Mouse (Mus musculus) retina, postnatal 7 days (tissue): ENCODE data around the gene Hsd17b2.
"Not testable (repeated sequence)": the region's sequence is repeated elsewhere in the genome, so short reads cannot be mapped to it uniquely, and the experiment has no call there.

Experiments
- DNase-seq: peaks from one replicate; pipeline ENCODE4 v3.0.0-alpha.2; 2012; ENCODE audit warnings: low read depth, low spot score

Hsd17b2 gene

DNA sequence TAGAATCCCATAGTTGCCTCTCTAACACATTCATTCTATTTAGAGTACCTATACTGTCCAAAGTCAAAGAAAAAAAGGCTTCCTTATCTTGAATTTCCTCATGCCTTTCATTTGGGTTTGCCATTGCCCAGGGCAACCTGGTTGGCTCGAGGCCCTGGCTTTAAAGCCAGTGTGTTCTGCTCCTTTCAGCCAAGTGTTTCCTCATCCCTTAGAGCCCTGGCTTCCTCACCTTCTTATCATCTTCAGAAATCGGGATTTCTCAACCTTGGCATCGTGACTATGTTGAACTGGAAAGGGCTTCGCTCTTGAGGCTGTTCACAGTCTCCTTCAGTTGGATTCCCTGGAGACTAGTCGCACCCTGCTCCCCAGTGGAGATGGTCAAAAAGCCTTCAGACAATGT is 12.9 kb downstream of the Hsd17b2 start:
- DNase-seq = no peak

DNA sequence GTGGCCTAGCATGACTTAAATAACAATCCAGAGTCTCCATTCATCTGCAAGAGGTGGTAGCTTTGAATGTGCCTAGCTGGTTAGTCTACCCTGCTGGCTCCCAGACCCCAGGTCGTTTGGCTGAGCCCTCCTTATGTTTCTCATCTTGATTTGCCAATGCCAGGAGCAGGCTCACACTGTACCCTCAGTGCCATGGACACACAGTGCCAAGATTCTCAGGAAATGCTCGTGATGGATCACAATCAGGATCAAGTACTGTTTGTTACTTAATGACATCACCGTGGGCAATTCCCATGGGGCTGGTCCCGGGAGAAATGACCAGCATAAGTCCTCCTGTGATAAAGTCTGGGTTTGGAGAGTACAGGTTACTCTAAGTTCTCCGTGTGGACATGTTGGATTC is 14.2 kb downstream of the Hsd17b2 start:
- no peak for DNase-seq

DNA sequence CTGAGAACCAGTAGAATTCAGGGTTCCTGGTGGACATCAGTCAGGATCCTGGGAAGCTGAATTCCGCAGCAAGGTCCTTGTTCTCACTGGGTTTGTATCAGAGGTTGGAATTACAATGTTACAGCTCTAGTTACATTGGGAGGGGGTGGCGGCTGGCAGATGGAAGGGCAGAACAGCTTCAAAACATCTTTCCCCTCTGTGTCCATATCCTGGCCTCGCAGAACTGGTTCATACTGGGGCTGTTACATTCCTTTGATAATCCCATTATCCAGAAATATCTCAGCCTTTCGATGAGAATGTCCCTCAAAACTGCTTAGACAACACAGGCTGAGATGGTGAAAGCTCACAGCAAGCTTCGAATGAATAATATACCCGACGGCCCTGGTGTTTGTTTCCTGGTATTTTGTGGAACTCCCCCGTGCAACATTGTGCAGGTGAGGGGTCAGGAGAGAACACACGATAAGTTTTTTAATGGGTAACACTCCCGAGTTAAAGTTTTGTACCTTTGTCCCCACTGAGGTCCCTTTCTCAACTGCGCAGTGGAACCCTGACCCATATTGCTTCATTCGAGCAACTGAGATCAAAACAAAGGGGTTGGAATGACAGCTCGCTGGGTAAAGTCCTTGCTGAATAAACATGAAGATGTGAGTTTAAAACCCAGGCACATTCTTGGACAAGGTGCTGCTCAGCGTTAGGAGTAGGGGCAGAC is 16.6 kb downstream of the Hsd17b2 start:
- no peak for DNase-seq

DNA sequence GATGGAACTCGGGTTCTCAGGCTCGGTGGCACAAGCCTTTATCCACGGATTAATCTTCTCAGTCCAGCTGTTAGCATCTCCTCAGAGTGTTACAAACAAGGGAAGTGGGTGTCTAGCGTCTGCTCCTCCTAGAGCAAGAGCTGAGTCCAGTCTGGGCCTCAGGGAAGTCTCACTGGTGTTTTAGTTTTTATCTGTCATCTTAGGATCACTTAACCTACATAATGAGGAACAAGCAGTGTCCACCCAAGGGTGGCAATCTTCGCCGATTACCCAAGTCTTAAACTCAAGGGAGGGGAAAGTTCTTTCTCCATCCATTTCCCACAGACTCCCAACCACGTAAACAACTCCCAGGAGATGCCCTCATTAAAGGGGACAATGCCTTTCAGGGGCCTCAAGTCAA is 24.8 kb downstream of the Hsd17b2 start:
- DNase-seq = no peak

DNA sequence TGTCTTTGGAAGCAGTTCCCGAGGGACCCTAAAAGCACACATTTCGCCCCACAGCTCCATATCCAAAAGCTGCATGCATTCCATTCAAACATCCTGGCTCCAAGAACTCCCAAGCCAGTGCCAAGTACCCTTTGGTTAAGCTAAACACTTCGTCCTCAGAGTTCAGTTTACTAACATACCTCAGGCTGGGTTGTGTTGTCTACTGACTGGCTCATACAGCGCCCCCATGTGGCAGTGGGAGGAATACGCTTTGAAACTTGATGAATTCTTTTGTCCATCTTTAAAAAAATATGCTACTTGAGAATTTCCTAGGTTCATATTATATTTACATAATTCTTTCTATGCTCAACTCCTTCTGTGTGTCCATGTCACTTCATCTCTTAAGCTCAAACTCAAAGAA is 25.9 kb downstream of the Hsd17b2 start:
- no peak for DNase-seq

DNA sequence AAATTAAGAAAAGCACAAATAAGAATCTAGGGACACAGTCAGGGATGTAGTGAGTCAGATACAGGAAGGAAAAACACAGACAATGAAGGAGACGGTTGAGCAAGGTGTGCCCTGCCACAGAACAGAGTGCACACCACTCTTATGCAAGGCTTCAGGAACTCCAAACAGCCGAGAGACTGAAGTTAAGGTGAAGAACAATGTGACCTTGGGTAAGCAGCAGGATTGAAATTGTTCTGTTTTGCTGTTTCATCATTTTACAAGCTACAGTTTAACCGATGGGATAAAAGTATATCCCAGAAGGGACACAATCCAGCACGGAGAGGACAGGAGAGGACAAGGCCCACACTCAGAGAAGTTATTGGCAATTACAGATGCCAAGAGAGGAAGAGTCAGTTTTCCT is 26.5 kb downstream of the Hsd17b2 start:
- DNase-seq = no peak

DNA sequence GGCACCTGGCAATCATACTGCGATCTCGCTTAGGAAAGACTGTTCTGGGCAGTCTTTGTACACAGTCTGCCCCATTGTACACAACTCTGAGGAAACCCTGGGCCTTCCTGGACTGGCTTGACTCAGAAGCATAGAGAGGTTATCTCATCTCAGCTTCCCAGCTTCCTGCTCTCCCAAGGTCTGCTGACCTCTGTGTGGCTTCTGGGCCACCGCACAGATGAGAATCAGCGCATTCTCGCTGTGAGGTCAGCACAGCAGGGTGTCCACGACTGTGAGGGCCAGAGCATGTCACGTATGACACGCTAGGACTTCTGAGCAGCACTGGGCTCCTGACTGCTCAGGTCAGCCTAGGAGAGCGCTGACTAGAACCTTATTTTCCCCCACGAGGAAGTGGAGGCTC is 29.3 kb downstream of the Hsd17b2 start:
- no peak for DNase-seq

DNA sequence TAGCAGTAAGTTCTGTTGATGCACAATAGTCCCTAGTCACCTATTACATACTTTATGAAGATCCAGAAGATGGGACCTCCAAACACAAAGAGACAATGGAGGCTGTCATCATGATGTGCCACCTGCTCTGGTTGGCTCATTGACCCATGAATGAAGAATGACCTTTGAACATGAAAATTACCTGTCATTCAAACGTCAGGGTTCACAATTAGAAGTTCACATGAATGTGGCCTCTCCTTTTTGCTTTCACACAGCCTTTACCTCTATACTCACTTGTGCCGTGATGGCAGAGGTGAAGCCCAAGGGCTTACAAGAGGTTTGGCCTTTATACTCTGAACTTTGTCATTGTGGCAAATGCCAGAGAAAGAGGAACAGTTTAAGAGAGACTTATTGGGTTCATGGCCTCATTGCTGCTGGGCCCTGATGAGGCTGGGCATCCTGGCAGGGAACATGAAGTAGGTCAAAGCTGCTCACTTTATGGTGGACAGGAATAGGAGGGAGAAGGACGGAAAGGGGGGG is 35.0 kb downstream of the Hsd17b2 start:
- DNase-seq = no peak

DNA sequence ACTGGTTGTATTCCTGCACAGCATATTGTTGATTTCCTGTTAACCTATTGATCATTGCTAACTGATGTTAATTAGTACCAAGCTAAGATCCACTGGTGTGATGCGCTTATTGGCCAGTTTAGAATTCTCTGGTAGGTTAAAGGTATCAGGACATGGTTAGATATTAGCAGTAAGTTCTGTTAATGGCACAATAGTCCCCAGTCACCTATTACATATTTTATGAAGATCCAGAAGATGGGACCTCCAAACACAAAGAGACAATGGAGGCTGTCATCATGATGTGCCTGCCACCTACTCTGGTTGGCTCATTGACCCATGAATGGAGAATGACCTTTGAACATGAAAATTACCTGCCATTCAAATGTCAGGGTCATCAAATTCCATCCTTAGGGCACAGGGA is 36.5 kb downstream of the Hsd17b2 start:
- DNase-seq = not testable (repeated sequence)

DNA sequence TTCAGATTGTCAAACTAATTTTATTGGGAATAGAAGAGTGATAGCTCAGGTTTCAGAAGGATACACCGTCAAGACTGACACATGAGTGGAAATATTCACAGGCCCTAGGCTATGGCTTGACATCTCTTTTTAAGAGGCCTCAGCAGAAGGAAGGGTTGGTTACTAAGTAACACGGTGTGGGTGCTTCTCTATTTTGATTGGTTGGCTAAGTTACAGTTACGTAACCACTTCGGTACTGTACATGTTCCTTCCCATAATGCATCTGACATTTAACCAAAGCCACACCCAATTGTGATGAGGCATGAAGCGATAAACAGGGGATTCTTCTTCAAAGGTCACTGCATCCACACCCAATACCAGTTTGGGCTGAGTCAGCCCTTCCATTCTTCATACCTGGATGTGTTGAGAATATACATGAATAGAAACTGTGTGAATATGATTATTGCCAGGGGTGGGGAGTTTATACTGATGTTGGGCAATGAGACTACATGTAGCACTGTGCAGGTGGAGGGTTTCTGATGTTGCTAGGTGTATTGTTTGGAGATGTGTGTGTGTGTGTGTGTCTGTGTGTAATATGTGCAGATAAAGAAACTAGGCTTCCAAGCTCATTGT is 38.8 kb downstream of the Hsd17b2 start:
- no peak for DNase-seq

DNA sequence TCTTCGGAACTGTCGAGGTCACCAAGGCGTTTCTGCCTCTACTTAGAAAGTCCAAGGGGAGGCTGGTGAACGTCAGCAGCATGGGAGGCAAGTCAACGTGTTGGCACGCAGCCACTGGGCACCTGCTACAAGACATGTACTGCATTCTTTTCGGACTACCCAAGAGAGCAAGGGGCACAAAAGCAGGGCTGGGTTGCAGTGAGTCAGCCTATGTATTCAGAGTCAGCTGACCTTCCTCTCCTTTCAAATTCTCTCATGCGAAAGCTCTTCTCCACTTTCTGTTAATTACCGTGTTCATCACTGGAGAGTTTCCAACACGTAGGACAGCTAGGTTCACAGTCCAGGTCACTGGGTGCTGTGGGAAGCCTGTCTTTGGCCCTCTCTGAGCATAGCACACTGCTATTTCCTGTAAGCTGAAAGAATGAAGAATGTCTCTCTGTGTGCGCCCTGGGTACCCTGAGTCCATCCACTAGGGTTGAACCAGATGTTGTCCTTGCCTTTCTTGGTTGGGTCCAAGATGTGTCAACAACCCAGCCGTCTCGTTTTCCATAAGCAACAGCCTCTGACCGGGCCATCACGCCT is 40.8 kb downstream of the Hsd17b2 start:
- peak; percentile 17 for DNase-seq

DNA sequence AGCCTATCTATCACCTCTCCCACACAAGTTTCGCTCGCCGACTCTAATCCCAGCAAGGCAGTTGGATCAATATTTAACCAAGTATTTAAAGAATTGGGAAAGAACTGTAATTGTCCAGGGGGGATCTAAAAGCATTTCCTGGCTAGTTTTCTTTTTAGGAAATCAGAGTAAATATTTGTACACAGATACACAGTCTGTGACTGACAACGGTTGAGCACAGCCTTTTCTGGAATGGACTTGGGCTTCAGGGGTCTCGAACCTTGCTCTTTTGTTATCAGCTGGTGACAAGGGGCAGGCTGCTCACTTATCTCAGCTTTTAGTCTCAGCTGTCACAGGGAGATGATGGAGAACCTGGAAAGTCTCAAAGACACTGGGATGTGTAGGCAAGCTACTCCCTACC is 44.9 kb downstream of the Hsd17b2 start:
- DNase-seq = no peak

DNA sequence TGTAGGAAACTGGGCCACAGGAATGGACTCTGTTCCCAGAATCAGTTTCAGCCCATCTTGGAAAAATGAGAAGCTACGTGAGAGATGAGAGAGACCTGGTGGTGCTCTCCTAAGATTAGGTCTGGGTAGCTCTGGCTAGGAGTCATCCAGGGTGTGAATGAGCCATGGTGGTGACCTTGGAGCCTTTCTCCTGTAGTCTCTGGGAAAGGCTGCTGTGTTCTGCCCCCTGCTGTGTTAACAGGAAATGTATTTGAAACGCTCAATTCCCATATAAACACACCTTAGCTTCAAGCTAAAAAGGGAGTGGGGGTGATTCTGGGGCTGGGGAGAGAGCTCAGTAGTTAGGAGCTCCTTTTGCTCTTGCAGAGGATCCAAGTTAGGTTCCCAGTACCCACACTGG is 45.7 kb downstream of the Hsd17b2 start:
- DNase-seq = no peak

DNA sequence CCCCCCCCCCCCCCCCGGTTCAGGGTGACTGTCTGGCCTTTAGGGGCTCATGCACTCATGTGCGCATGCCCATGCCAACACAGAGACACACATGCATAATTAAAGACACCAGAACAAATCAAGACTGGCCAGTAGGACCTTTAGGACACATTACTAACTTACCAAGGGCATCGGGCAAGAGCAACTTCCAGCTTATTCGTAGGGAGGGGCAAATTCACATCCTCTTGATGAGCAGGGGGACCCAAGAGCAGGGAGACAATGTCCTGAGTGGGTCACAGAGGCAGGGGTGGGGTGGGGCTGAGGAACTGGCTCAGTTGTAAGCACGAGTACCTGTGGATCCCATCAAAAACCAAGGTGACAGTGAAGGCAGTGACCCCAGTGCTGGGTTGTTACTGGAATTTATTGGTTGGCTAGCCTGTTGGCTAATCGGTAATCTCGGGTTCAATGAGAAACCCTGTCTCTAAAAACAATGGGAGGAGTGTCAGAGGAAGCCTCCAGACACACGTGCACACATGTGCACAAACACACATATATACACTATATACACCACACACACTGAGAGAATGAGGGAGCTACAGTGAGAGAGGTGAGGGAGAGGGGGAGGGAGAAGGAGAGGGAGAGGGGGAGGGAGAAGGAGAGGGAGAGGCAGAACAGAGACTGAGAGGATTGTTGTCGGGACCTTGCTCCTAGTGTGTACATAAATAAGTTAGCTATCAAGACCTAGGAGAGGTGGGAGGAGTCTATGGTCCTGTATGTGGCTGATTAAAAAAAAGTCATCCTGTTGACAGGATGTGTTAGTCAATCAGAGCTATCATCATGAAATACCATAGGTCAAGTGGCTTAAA is 46.4 kb downstream of the Hsd17b2 start:
- DNase-seq = no peak

DNA sequence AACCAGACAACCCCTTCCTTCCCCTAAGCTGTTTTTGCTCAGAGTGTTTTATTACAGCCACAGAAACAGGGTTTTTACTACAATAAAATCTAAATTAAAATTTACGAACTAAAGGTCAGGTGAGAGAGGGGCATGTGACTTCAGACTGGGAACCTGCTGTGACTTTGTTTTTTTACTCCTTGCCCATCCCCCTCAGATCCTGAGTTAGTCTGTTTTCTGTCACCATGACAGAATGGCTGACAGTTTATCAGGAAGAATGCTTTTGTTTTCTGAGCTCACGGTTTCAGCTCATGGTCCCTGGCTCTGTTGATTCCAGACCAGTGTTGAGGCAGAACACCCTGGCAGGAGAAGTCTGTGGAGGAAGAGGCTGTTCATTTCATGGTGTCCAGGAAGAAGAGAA is 47.7 kb downstream of the Hsd17b2 start:
- DNase-seq = no peak

DNA sequence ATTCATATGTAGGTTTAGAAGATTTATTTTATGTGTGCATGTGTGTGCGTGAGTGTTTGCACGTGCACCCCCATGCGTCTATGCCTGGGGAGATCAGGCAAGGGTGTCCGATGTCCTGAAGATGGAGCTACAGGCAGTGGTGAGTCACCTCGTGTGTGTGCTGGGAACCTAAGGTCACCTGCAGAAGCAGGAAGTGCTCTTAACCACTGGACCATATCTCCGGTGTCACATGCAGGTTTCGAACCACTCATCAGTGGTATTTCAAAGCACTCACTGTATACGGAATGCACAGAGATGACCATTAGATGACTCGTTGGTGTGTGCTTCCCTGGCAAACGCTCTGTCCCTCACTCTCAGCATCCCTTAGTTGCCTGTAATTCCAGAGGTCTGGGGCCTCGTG is 56.2 kb downstream of the Hsd17b2 start:
- no peak for DNase-seq

DNA sequence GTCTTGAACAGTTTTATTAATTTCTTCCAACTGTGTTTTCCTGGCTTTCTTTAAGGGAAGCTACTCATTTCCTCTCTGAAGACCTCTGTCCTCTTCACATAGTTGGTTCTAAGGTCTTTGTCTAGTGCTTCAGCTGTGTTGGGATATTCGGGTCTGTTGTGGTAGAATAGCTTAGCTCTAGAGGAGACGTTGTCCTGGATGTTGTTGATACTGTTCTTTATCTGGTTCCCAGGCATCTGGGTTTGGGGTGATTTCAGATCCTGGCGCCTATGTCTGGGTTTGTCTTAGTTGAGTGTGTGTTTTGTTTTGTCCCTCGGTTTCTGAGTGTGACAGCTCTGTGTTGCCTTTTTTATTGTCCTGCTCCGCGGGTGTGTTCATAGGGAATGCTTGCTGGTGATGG is 61.1 kb downstream of the Hsd17b2 start:
- DNase-seq = no peak

DNA sequence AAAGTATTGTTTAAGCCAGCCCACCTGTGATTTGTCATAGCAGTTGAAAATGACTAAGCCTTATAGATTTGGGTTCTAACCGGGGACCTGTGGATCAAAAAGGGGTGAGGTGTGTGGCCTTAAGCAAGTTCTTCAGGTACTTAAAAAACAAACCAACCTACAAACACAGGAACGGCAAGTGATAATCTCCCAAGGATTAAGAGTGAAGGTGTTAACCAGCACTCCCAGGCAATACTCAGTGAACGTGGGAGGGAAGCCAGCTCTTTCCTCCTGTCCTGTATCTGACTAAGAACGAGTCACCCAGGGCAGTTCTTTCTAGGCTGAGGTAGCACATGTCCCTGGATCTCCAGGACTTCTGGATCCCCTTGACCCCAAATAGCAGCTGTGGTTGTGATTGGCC is 62.9 kb downstream of the Hsd17b2 start:
- DNase-seq = no peak

DNA sequence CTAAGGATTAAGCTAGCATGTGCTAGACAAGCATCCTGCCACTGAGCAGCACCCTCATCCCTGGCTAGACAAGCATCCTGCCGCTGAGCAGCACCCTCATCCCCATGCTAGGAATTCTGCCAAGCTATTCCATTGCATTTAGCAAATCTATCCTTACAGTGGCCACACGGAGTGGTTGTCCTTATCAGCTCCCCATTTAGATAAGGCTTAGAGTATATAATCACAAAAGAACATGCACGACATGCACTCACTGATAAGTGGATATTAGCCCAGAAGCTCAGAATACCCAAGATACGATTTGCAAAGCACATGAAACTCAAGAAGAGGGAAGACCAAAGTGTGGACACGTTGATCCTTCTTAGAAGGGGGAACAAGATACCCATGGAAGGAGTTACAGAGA is 64.2 kb downstream of the Hsd17b2 start:
- no peak for DNase-seq

DNA sequence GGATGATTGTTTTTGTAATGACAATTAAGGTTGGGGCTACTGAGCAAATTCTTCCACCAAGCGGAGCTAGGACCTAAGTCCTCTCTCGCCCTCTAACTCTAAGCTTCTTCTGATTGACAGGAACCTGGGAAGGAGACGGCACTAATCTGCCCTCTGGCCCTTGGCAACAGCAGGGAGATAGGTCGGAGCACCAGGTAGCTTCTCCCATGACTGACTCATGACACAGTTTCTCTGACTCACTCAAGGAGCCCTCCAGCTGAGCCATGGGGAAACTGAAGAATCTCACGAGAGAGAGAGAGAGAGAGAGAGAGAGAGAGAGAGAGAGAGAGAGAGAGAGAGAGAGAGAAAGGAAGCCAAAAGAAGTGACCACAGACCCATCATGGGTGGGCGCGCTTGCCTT is 67.3 kb downstream of the Hsd17b2 start:
- no peak for DNase-seq

DNA sequence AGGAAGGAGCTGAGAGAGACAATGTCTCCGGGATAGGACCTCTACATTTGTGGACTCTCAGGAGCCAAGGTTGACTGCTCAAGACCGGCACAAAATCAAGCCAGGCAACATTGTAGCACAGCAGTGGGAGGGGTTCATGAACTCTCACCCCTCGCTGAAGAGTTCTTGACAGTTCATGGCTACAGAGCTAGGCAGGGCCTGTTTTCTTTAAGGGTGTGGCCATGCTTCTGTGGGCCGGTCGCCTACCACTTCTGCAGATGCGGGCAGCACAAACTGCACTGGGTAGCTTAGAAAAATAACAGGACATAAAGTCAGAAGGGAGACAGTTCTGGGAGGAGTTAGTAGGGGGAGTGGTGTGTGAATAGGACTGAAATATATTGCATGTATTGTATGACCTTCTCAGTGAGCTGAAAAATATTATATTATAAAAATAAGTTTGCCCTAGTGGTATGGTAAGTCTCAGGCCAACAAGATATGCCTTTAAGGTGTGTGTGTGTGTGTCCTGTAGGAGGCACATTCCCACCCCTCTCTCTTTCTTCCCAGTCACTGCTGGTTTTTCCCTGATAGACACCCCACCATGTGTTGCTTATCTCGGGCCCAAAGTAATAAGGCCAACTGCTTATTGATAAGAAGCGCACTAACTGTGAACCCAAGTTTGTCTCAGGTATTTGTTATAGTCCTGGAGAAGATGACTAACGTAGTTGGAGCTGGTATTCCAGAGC is 69.6 kb downstream of the Hsd17b2 start:
- DNase-seq = no peak

DNA sequence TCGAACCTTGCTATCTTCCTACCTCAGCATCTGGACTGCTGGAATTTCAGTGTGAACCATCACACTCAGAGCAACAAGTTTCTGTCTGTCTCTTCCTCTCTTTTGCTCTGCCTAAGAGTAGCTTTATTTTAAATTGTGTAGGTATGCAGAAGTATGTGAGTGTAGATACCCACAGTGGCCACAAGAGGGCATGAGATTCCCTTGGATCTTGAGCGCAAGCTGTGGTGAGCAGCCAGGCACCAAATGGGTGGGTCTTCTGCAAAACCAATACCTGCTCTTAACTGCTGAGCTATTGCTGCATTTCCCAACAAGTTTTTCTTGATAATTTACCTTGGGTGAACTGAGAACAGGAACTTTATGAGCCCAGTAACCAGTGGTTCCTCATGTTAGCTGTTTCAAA is 70.4 kb downstream of the Hsd17b2 start:
- DNase-seq = peak; percentile 14
